Mouse (Mus musculus) CH12F3 (cell line): ENCODE data around the gene Asna1.

Experiments used
- in situ Hi-C: fragments of 300-500 bp; cut with MboI; formaldehyde crosslinking; loops from 2 replicates; pipeline ENCODE4 v1.14.3; 2020; ENCODE audit warnings: low sequenced_read_pairs

Gene Asna1

GRCm38 (mm10) chr8:84990349-84990748 lies 34.7 kb downstream of the Asna1 start, which contains the start of gene Hook2:
Hook2 (plus strand) TSS chr8:84990603.
- in situ Hi-C loops = no loop called here

- in situ Hi-C loops = no loop called here
Measured at GRCm38 (mm10) chr8:84989810-84990209, 35.3 kb downstream of the Asna1 start.

GRCm38 (mm10) chr8:84989311-84989731 lies 35.8 kb downstream of the Asna1 start:
- in situ Hi-C loops = no loop called here

- in situ Hi-C loops = no loop called here
Measured at GRCm38 (mm10) chr8:84987903-84988302, 37.2 kb downstream of the Asna1 start.

GRCm38 (mm10) chr8:84987388-84987787 lies 37.7 kb downstream of the Asna1 start:
- in situ Hi-C loops = no loop called here

GRCm38 (mm10) chr8:84986379-84986945 lies 38.6 kb downstream of the Asna1 start:
- in situ Hi-C loops = no loop called here

- in situ Hi-C loops = no loop called here
Measured at GRCm38 (mm10) chr8:84985684-84986378, 39.2 kb downstream of the Asna1 start.

- in situ Hi-C loops = no loop called here
Measured at GRCm38 (mm10) chr8:84985049-84985683, 39.9 kb downstream of the Asna1 start.

- in situ Hi-C loops = no loop called here
Measured at GRCm38 (mm10) chr8:84984294-84985048, 40.6 kb downstream of the Asna1 start.

GRCm38 (mm10) chr8:84982499-84983011 lies 42.5 kb downstream of the Asna1 start:
- in situ Hi-C loops = no loop called here

- in situ Hi-C loops = no loop called here
Measured at GRCm38 (mm10) chr8:84981644-84982498, 43.2 kb downstream of the Asna1 start.

GRCm38 (mm10) chr8:84980622-84981358 lies 44.3 kb downstream of the Asna1 start:
- in situ Hi-C loops = no loop called here

GRCm38 (mm10) chr8:84979599-84980421 lies 45.3 kb downstream of the Asna1 start:
- in situ Hi-C loops = no loop called here

GRCm38 (mm10) chr8:84978248-84978940 lies 46.7 kb downstream of the Asna1 start, which contains the start of gene Junb:
Junb (minus strand) TSS chr8:84978718.
- in situ Hi-C loops = no loop called here

GRCm38 (mm10) chr8:84977435-84978247 lies 47.4 kb downstream of the Asna1 start:
- in situ Hi-C loops = no loop called here

GRCm38 (mm10) chr8:84976763-84977434 lies 48.2 kb downstream of the Asna1 start:
- in situ Hi-C loops = no loop called here
